Mouse (Mus musculus) CH12.LX (cell line): ENCODE measurements around the gene St5. TPM values are rescaled to one million over a fixed set of nuclear protein-coding genes. Genes with fewer than 3 reads are reported as not detected.

ENCODE experiments used
- DNase-seq: peaks from one replicate; pipeline ENCODE4 v3.0.0-alpha.2; 2013; ENCODE audit errors: extremely low read depth
- H3K27ac ChIP-seq: 2 replicates; pipeline ENCODE4 v1.5.1; 2012; ENCODE audit warnings: low read depth, mild to moderate bottlenecking, control low read depth, moderate library complexity; ENCODE audit not compliant: insufficient read depth
- H3K27me3 ChIP-seq: replicated peaks from 2 replicates; pipeline ENCODE3; 2012; ENCODE audit warnings: inconsistent platforms
- H3K36me3 ChIP-seq, 2 experiments: replicated peaks in 1 of 2; 2 replicates each; pipeline versions ENCODE3 to v1.6.1; 2012; ENCODE audit warnings: inconsistent platforms in 1 of 2, low read length in 1 of 2, mild to moderate bottlenecking in 1 of 2, mixed read lengths in 1 of 2, moderate library complexity in 1 of 2; ENCODE audit not compliant: control insufficient read depth in 1 of 2, insufficient read depth in 1 of 2
- H3K4me1 ChIP-seq, 2 experiments: 2 replicates each; pipeline ENCODE4 v1.6.1; 2012; ENCODE audit warnings: inconsistent platforms in 1 of 2, moderate library complexity in 1 of 2; ENCODE audit not compliant: insufficient read depth in 2 of 2, control insufficient read depth in 1 of 2
- H3K4me2 ChIP-seq: 2 replicates; pipeline ENCODE4 v1.6.1; 2012; ENCODE audit warnings: low read depth, mild to moderate bottlenecking, control low read depth; ENCODE audit not compliant: poor library complexity, insufficient read depth, severe bottlenecking
- H3K4me3 ChIP-seq, 3 experiments: fragments of 150-350 bp in 1 of 3; sonication (generic) in 1 of 3; replicated peaks in 1 of 3; 2 replicates each; pipeline versions ENCODE3 to v1.5.1; 2011 to 2012; ENCODE audit warnings: low read depth in 2 of 3, low read length in 2 of 3, mild to moderate bottlenecking in 2 of 3, moderate library complexity in 2 of 3, control low read depth in 1 of 3, improper control_type of control experiment in 1 of 3, inconsistent platforms in 1 of 3, mixed read lengths in 1 of 3; ENCODE audit not compliant: poor library complexity in 1 of 3
- H3K79me2 ChIP-seq: replicated peaks from 2 replicates; pipeline ENCODE4 v1.6.1; 2012; ENCODE audit warnings: mild to moderate bottlenecking, moderate library complexity; ENCODE audit not compliant: control insufficient read depth, poor library complexity, insufficient read depth, severe bottlenecking; ENCODE audit errors: extremely low read depth
- H3K9ac ChIP-seq: 2 replicates; pipeline ENCODE4 v1.6.1; 2012; ENCODE audit warnings: low read depth, mild to moderate bottlenecking, control low read depth, moderate library complexity; ENCODE audit not compliant: insufficient read depth
- H3K9me3 ChIP-seq: replicated peaks from 2 replicates; pipeline ENCODE3; 2012; ENCODE audit warnings: low read length, inconsistent platforms, mixed read lengths
- ELF1 ChIP-seq: IDR thresholded peaks from 2 replicates; pipeline ENCODE4 v1.6.1; 2014; ENCODE audit warnings: low read depth, mild to moderate bottlenecking, inconsistent platforms, low read length, improper control_type of control experiment
- EP300 ChIP-seq: IDR thresholded peaks from 2 replicates; pipeline ENCODE4 v1.6.1; 2011; ENCODE audit warnings: low read length, improper control_type of control experiment
- ETS1 ChIP-seq: conservative IDR thresholded peaks from 2 replicates; pipeline ENCODE4 v1.6.1; 2012; ENCODE audit warnings: low read depth, mild to moderate bottlenecking, inconsistent platforms, low read length, improper control_type of control experiment, moderate library complexity
- GABPA ChIP-seq: IDR thresholded peaks from 2 replicates; pipeline ENCODE4 v1.6.1; 2012; ENCODE audit warnings: low read depth, low read length, improper control_type of control experiment, inconsistent platforms; ENCODE audit not compliant: insufficient replicate concordance
- HCFC1 ChIP-seq: IDR thresholded peaks from 2 replicates; pipeline ENCODE4 v1.6.1; 2012; ENCODE audit warnings: low read depth, mild to moderate bottlenecking, inconsistent platforms, low read length, improper control_type of control experiment
- JUN ChIP-seq: IDR thresholded peaks from 2 replicates; pipeline ENCODE4 v1.6.1; 2011; ENCODE audit warnings: low read depth, mild to moderate bottlenecking, low read length, improper control_type of control experiment, moderate library complexity; ENCODE audit not compliant: insufficient read depth
- JUND ChIP-seq: conservative IDR thresholded peaks from 2 replicates; pipeline ENCODE4 v1.6.1; 2011; ENCODE audit warnings: low read depth, low read length, improper control_type of control experiment
- MAZ ChIP-seq: IDR thresholded peaks from 2 replicates; pipeline ENCODE4 v1.6.1; 2012; ENCODE audit warnings: low read depth, mild to moderate bottlenecking, inconsistent platforms, low read length, improper control_type of control experiment, moderate library complexity
- MEF2A ChIP-seq: IDR thresholded peaks from 2 replicates; pipeline ENCODE4 v1.6.1; 2014; ENCODE audit warnings: low read depth, mild to moderate bottlenecking, inconsistent platforms, low read length, improper control_type of control experiment, borderline replicate concordance
- NELFE ChIP-seq: IDR thresholded peaks from 2 replicates; pipeline ENCODE4 v1.6.1; 2011; ENCODE audit warnings: low read depth, low read length, improper control_type of control experiment
- PAX5 ChIP-seq: IDR thresholded peaks from 2 replicates; pipeline ENCODE4 v1.6.1; 2012; ENCODE audit warnings: low read length, inconsistent platforms, mixed read lengths
- RAD21 ChIP-seq: IDR thresholded peaks from 2 replicates; pipeline ENCODE4 v1.6.1; 2011; ENCODE audit warnings: low read depth, mild to moderate bottlenecking, low read length, improper control_type of control experiment, moderate library complexity
- SIN3A ChIP-seq: IDR thresholded peaks from 2 replicates; pipeline ENCODE4 v1.6.1; 2012; ENCODE audit warnings: low read length, improper control_type of control experiment, inconsistent platforms
- TBP ChIP-seq: conservative IDR thresholded peaks from 2 replicates; pipeline ENCODE4 v1.6.1; 2011; ENCODE audit warnings: low read depth, low read length, improper control_type of control experiment
- TCF12 ChIP-seq: IDR thresholded peaks from 2 replicates; pipeline ENCODE4 v1.6.1; 2014; ENCODE audit warnings: low read depth, mild to moderate bottlenecking, inconsistent platforms, low read length, improper control_type of control experiment
- USF2 ChIP-seq: conservative IDR thresholded peaks from 2 replicates; pipeline ENCODE4 v1.6.1; 2011; ENCODE audit warnings: low read depth, low read length, improper control_type of control experiment
- ZMIZ1 ChIP-seq: IDR thresholded peaks from 2 replicates; pipeline ENCODE4 v1.6.1; 2012; ENCODE audit warnings: low read depth, mild to moderate bottlenecking, inconsistent platforms, low read length, improper control_type of control experiment
- ZNF384 ChIP-seq: IDR thresholded peaks from 2 replicates; pipeline ENCODE4 v1.6.1; 2012; ENCODE audit warnings: low read depth, low read length, improper control_type of control experiment, inconsistent platforms
- dilution Hi-C: fragments of 300-500 bp; cut with MboI; formaldehyde crosslinking; loops from 2 replicates; pipeline ENCODE4 v1.14.3; 2020; ENCODE audit warnings: low sequenced_read_pairs; ENCODE audit not compliant: extremely low pct_unique_long_range_greater_than_20kb, extremely low pct_ligation_motif_present
- in situ Hi-C: fragments of 300-500 bp; cut with MboI; formaldehyde crosslinking; loops from 3 replicates; pipeline ENCODE4 v1.14.3; 2019; ENCODE audit warnings: low sequenced_read_pairs, low pct_ligation_motif_present, low pct_unique_long_range_greater_than_20kb, mixed read lengths
- polyA plus RNA-seq: library from polyadenylated mRNA; unstranded; fragments of >175 nt; gene quantifications from 2 replicates; pipeline ENCODE4 v1.2.1, GENCODE M21; 2012; ENCODE audit warnings: low read depth; ENCODE audit not compliant: insufficient read length
- total RNA-seq, 2 experiments: library from RNA; depleted of rRNA; stranded (reverse); fragments of 300-350 nt in 1 of 2; fragments of >200 nt in 1 of 2; gene quantifications; 2 replicates each; pipeline ENCODE4 v1.2.3; 2012 to 2014

The St5 gene
- total and polyA plus RNA-seq, 3 experiments, result 1.3 to 3.4 (median 1.6) TPM

GRCm38 (mm10) chr7:109588990-109589389 is 114.4 kb downstream of the St5 start:
- Histone ChIP-seq H3K36me3 (no peaks in the 10 kb centered on the region), H3K79me2 (no peaks in the 10 kb centered on the region), H3K4me3 (no peak overlapping the region), H3K27me3 (peaks cover 8% of the 10 kb centered on the region), H3K9me3 (no peaks in the 10 kb centered on the region), H3K4me1 (peaks cover 8 to 29% of the 10 kb centered on the region in 2 experiments), H3K27ac (no peak overlapping the region), H3K4me2 (no peak overlapping the region), H3K9ac (no peak overlapping the region)
- in situ Hi-C loops, result no loop called here
- no peak for DNase-seq
- TF ChIP-seq TCF12 (no peak), SIN3A (no peak), USF2 (no peak), ZMIZ1 (no peak), NELFE (no peak), HCFC1 (no peak), ELF1 (no peak), JUN (no peak)
- dilution Hi-C loops, result no loop called here

- TF ChIP-seq MAZ (no peak), ZNF384 (no peak), ZMIZ1 (no peak), USF2 (no peak), PAX5 (no peak), EP300 (no peak), ETS1 (no peak), JUND (no peak), TBP (no peak), MEF2A (no peak), GABPA (no peak), RAD21 (no peak)
- TF ChIP-seq, all 38 proteins: peak for 0
- no peak overlapping the region for H3K4me2 ChIP-seq
- no peak for DNase-seq
- dilution Hi-C loops (no loop called here), in situ Hi-C loops (no loop called here)
- H3K9me3 ChIP-seq, result no peaks in the 10 kb centered on the region
- peaks cover 8 to 29% of the 10 kb centered on the region in 2 experiments for H3K4me1 ChIP-seq
- no peak overlapping the region for H3K27ac ChIP-seq
- no peaks in the 10 kb centered on the region for H3K36me3 ChIP-seq
- no peak overlapping the region for H3K4me3 ChIP-seq
- H3K27me3 ChIP-seq, result peaks cover 8% of the 10 kb centered on the region
- no peaks in the 10 kb centered on the region for H3K79me2 ChIP-seq
- no peak overlapping the region for H3K9ac ChIP-seq
These were observed 115.3 kb downstream of the St5 start for GRCm38 (mm10) chr7:109588145-109588544.
